Mouse (Mus musculus): ENCODE data around the gene Rxylt1.

- TF ChIP-seq CTCF (IDR thresholded peaks at IDR 0.05; ENCODE audit: low read depth) (peak; percentile 69), EP300 (IDR thresholded peaks at IDR 0.05; ENCODE audit: low read depth) (no peak)
These were observed 56.8 kb downstream of the Rxylt1 start for GRCm38 (mm10) chr10:122040372-122040771.
